Mouse (Mus musculus) brain, adult 10 weeks (tissue): ENCODE results near the gene Fut9. TPM values are rescaled to one million over a fixed set of nuclear protein-coding genes. Genes with fewer than 3 reads are reported as not detected.

Experiments used
- polyA plus RNA-seq: library from polyadenylated mRNA; stranded (reverse); fragments of 350-450 nt; fragmentation: Illumina TruSeq; extraction: RNeasy Lipid Tissue Mini Kit (QIAGEN cat#74804); gene quantifications from one replicate; pipeline ENCODE4 v1.2.3, GENCODE M21; 2015; ENCODE audit warnings: low read depth, low replicate concordance

Fut9 gene
- 38.1 TPM for polyA plus RNA-seq

DNA sequence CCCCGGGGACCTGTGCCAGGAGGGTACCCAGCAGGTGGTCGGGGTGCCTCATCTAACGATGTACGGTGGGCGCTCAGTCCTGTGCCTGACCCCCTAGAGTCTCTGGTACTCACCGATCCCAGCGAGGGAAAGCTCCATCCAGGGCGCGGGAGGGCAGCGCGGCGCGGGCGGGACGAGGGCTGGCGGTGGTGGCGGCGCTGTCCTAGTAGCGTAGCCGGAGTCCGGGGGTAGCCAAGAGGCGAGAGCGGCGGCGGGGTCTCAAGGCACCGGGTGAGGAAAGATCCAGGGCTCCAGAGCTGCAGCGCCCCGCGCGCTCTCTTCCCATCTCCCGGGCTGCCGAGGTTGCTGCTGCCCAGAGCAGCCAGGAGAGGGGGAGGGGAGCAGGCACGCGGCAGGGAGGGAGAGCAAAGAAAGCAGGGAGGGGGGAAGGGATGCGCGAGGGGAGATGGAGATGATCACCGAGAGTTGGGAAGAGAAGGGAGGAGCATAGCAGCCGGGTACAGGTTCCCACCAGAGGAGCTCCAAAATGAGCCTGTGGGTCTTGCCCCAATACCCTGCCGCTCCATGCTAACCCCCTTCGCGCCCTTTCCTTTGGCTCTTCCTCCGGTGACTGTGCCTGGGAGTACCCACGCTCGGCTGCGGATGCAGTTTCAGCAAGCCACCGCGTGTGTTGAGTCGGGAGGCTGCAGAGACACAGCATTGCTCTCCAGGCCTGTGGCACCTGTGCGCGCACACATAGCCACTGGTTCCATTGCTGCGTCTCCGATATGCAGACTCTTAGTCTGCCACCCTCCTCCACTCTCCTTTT, at the start of gene Fut9:
Gene Fut9, minus strand, starts transcription at position 769 of the 808 bp plus-strand sequence.

